Mouse (Mus musculus): ENCODE measurements around the gene Rap1gap. TPM values are rescaled to one million over a fixed set of nuclear protein-coding genes. Genes with fewer than 3 reads are reported as not detected.

Gene Rap1gap
- polyA plus RNA-seq, 1 experiment from 2014 or later, result 48.8 TPM

DNA sequence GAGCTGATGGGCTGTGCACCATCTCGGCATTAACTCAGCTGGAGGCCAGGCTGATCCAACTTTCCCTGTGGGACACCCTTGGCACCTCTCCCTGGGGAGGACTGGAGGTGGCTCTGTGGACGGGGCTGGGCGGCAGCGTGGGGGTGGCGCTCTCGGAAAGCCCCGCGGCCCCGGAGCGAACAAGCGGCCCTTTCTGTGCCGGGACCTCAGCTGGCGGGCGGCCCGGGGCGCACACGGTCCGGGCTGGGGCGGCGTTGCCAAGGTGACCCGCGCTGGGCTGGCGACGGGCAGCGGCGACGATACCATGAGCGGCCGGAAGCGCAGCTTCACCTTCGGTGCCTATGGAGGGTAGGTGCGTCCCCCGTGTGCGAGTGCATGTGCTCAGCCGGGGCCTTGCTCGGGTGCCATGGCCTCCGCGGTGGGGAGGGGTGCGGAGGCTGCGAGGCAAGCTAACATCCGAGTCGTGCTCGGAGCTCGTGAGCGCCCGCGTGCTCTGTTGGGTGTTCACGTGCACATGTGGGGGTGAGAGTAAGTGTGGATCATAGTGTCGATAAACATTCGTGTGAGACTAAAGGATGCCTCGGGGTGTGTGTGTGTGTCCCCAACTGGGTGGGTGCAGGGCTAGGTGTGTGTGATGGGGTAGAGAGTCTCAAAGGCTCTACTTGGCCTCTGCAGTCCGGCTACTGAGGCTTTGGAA is 17.0 kb downstream of the Rap1gap start:
- 3% methylated on average over 50 of the region's 52 CpGs for WGBS
- DNase-seq (ENCODE audit: low spot score), result no peak

DNA sequence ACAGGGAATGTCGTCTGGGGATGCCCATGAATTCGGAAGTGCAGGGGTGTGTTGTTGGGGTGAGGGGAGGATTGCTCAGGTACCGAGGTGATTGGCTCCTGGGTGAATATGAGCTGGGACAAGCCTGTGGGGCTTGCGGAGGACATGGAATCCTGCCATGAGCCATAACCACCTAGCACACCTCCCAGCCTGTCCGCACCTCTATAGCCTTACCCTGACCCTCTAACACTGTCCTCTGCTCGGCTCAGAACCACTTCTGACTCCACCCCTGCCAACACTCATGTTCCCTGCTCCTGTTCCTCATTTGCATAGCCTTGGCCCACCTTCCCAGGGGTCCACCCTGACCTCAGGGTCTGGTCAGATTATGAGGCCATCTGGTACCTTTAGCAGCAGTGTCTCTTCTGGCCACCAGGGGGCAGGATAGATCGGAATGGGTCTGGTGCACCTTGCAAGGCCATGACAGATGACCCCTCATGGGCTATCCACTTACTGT is 18.5 kb downstream of the Rap1gap start:
- no peaks in the 10 kb centered on the region; the same call in 1 of the 2 replicates for H3K4me1 ChIP-seq (ENCODE audit: insufficient read depth, low read depth, low read length)
- H3K9me3 ChIP-seq (ENCODE audit: low read length), result no peaks in the 10 kb centered on the region
- ATAC-seq, result no peak
- no peak overlapping the region for H3K9ac ChIP-seq (replicated peaks; ENCODE audit: low read depth)
- TF ChIP-seq EP300 (IDR thresholded peaks at IDR 0.05), result no peak
- TF ChIP-seq CTCF (IDR thresholded peaks at IDR 0.05), result peak; percentile 94
- H3K27me3 ChIP-seq (replicated peaks; ENCODE audit: insufficient read depth, low read length), result peaks cover 28% of the 10 kb centered on the region; the same call in 1 of the 2 replicates
- H3K27ac ChIP-seq (ENCODE audit: low read length), result no peak overlapping the region
- H3K4me3 ChIP-seq (ENCODE audit: low read depth, low read length), result no peak overlapping the region
- H3K36me3 ChIP-seq (ENCODE audit: insufficient read depth, low read length), result no peaks in the 10 kb centered on the region
- DNase-seq (ENCODE audit: low spot score), result peak; percentile 42
- WGBS, result 53% methylated on average over 7 of the region's 7 CpGs
- H3K4me2 ChIP-seq (replicated peaks; ENCODE audit: low read depth, low read length), result no peak overlapping the region

More for the DNA sequence above, 17.0 kb downstream of the Rap1gap start:
- Histone ChIP-seq H3K4me3 (ENCODE audit: low read depth, low read length) (no peak overlapping the region), H3K9me3 (ENCODE audit: low read length) (no peaks in the 10 kb centered on the region), H3K36me3 (ENCODE audit: insufficient read depth, low read length) (no peaks in the 10 kb centered on the region), H3K4me1 (ENCODE audit: insufficient read depth, low read depth, low read length) (no peaks in the 10 kb centered on the region; the same call in 1 of the 2 replicates), H3K27ac (ENCODE audit: low read length) (no peak overlapping the region), H3K9ac (replicated peaks; ENCODE audit: low read depth) (no peak overlapping the region), H3K4me2 (replicated peaks; ENCODE audit: low read depth, low read length) (peak overlapping the region; percentile 43), H3K27me3 (replicated peaks; ENCODE audit: insufficient read depth, low read length) (peaks cover 28% of the 10 kb centered on the region; the same call in 1 of the 2 replicates)
- ATAC-seq, result peak; percentile 18; the same call in 1 of the 2 replicates
- no peak for TF ChIP-seq CTCF (IDR thresholded peaks at IDR 0.05)
- no peak for TF ChIP-seq EP300 (IDR thresholded peaks at IDR 0.05)

DNA sequence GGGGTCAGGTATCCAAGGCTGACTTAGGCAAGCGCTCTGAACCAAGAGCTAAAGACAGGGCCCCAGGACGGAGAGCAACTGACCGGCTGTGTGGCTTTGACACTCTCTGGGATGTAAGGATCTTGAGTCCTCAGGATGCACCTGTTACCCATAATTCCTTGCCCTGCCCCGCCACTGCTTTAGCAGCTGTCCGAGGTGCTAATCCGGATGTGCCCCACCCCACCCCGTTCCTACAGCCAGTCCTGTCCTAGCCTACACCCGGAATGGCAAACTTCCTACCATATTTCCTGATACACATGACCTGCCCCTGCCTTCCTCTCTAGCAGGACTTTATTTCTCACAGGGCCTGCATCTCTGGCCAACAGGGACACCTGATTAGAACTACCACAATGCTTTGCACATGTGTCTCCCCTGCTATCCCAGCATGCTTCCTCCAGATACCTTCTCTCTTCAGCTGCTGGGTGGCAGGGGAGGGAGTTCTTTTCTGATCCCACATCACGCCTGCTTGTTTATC is 20.4 kb downstream of the Rap1gap start:
- Histone ChIP-seq H3K4me1 (ENCODE audit: insufficient read depth, low read depth, low read length) (peaks cover 5% of the 10 kb centered on the region), H3K9ac (replicated peaks; ENCODE audit: low read depth) (no peak overlapping the region), H3K4me3 (ENCODE audit: low read depth, low read length) (no peak overlapping the region), H3K27ac (ENCODE audit: low read length) (no peak overlapping the region), H3K27me3 (replicated peaks; ENCODE audit: insufficient read depth, low read length) (peaks cover 27% of the 10 kb centered on the region; the same call in 1 of the 2 replicates), H3K4me2 (replicated peaks; ENCODE audit: low read depth, low read length) (no peak overlapping the region), H3K9me3 (ENCODE audit: low read length) (no peaks in the 10 kb centered on the region), H3K36me3 (ENCODE audit: insufficient read depth, low read length) (no peaks in the 10 kb centered on the region)
- TF ChIP-seq EP300 (IDR thresholded peaks at IDR 0.05) (no peak), CTCF (IDR thresholded peaks at IDR 0.05) (no peak)
- ATAC-seq (no peak), DNase-seq (ENCODE audit: low spot score) (no peak)
- 27% methylated on average over 9 of the region's 9 CpGs for WGBS

DNA sequence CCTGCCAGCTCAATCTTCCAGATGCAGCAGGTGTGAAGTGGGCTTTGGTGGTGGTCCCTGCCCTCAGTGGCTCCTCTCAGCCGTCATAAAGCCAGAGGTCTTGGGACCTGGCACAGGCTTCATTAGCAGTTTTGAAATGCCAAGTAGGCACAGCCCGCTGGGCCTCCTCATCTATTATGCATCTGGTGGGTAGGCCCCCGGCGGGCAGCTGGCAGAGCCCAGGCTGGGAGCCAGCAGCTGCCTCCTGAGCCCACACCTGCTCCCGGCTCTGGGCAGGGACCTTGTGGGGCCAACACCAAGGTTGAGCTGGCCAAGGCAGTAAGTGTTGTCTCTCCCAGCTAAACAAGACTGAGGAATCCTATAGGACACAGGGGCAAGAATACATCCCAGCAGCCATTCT is 21.8 kb downstream of the Rap1gap start:
- Histone ChIP-seq H3K36me3 (ENCODE audit: insufficient read depth, low read length) (no peaks in the 10 kb centered on the region), H3K9ac (replicated peaks; ENCODE audit: low read depth) (no peak overlapping the region), H3K4me3 (ENCODE audit: low read depth, low read length) (no peak overlapping the region), H3K9me3 (ENCODE audit: low read length) (no peaks in the 10 kb centered on the region), H3K27me3 (replicated peaks; ENCODE audit: insufficient read depth, low read length) (peaks cover 23% of the 10 kb centered on the region; the same call in 1 of the 2 replicates), H3K27ac (ENCODE audit: low read length) (no peak overlapping the region), H3K4me1 (ENCODE audit: insufficient read depth, low read depth, low read length) (peaks cover 5% of the 10 kb centered on the region), H3K4me2 (replicated peaks; ENCODE audit: low read depth, low read length) (no peak overlapping the region)
- WGBS, result 74% methylated on average over 5 of the region's 5 CpGs
- DNase-seq (ENCODE audit: low spot score) (no peak), ATAC-seq (no peak)
- TF ChIP-seq CTCF (IDR thresholded peaks at IDR 0.05) (no peak), EP300 (IDR thresholded peaks at IDR 0.05) (no peak)

DNA sequence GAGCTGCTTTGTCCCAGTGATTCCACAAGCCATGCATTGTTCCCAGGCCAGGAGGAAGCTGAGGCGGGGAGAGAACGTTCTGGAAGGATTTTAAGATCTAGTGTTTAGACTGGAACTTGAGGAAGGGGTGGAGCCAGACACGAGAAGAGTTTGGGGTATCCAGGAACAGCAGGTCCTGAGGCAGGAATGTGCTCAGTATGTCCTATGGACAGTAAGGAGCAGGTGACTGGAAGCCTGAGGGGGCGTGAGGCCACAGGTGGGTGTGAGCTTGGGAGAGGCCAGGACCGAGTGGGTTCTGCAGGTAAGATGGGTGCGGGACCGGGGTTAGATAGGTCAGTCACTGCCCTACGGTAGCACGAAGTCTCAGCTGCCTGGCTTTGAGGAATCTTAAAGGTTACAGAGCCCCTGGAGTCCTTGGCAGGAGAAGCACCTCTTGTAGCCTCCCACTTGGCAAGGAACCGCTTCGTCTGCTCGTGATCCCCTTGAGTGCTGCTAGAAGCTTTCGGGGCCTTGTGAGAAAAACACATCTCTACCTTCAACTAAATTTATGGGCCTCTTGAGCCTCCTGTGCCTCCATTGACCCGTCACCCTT is 22.8 kb downstream of the Rap1gap start:
- 29% methylated on average over 14 of the region's 14 CpGs for WGBS
- peaks cover 5% of the 10 kb centered on the region for H3K4me1 ChIP-seq (ENCODE audit: insufficient read depth, low read depth, low read length)
- 0 out of 2 replicates have a peak, but pooled peaks cover 13% of the 10 kb centered on the region for H3K27me3 ChIP-seq (replicated peaks; ENCODE audit: insufficient read depth, low read length)
- H3K9me3 ChIP-seq (ENCODE audit: low read length), result no peaks in the 10 kb centered on the region
- H3K4me2 ChIP-seq (replicated peaks; ENCODE audit: low read depth, low read length), result no peak overlapping the region
- H3K27ac ChIP-seq (ENCODE audit: low read length), result peak overlapping the region; percentile 68
- DNase-seq (ENCODE audit: low spot score) (peak; percentile 87), ATAC-seq (peak; percentile 78)
- no peak overlapping the region for H3K4me3 ChIP-seq (ENCODE audit: low read depth, low read length)
- no peaks in the 10 kb centered on the region for H3K36me3 ChIP-seq (ENCODE audit: insufficient read depth, low read length)
- H3K9ac ChIP-seq (replicated peaks; ENCODE audit: low read depth), result no peak overlapping the region
- peak; percentile 88; the same call in 1 of the 2 replicates for TF ChIP-seq EP300 (IDR thresholded peaks at IDR 0.05)
- no peak for TF ChIP-seq CTCF (IDR thresholded peaks at IDR 0.05)
